Mouse (Mus musculus) myocyte (in vitro differentiated cells): ENCODE data around the gene Samd9l. TPM values are rescaled to one million over a fixed set of nuclear protein-coding genes. Genes with fewer than 3 reads are reported as not detected.
"Not testable (repeated sequence)": the region's sequence is repeated elsewhere in the genome, so short reads cannot be mapped to it uniquely, and the experiment has no call there.

Source experiments
- H3K27me3 ChIP-seq: one replicate; pipeline ENCODE4 v1.6.1; 2011; ENCODE audit not compliant: control insufficient read depth, insufficient read depth, insufficient read length
- H3K36me3 ChIP-seq: one replicate; pipeline ENCODE4 v1.6.1; 2011; ENCODE audit not compliant: control insufficient read depth, insufficient read depth
- H3K4me2 ChIP-seq: one replicate; pipeline ENCODE4 v1.6.1; 2011; ENCODE audit warnings: low read depth, control low read depth
- H3K4me3 ChIP-seq: one replicate; pipeline ENCODE4 v1.5.1; 2011; ENCODE audit warnings: mild to moderate bottlenecking, control low read depth, moderate library complexity
- H3K79me2 ChIP-seq: one replicate; pipeline ENCODE4 v1.6.1; 2011; ENCODE audit not compliant: control insufficient read depth, insufficient read depth
- H3ac ChIP-seq: one replicate; pipeline ENCODE4 v1.6.1; 2011; ENCODE audit not compliant: control insufficient read depth, insufficient read length
- CEBPB ChIP-seq: IDR thresholded peaks from 2 replicates; pipeline ENCODE4 v1.6.1; 2011; ENCODE audit warnings: mild to moderate bottlenecking, moderate library complexity; ENCODE audit not compliant: poor library complexity, insufficient read depth, severe bottlenecking
- E2F4 ChIP-seq: IDR thresholded peaks from one replicate; pipeline ENCODE4 v1.6.1; 2011; ENCODE audit warnings: mild to moderate bottlenecking, control low read depth, moderate library complexity; ENCODE audit not compliant: insufficient read depth
- MAX ChIP-seq: IDR thresholded peaks from one replicate; pipeline ENCODE4 v1.6.1; 2011; ENCODE audit warnings: low read depth, mild to moderate bottlenecking, control low read depth
- MYOD1 ChIP-seq, 3 experiments: IDR thresholded peaks; one replicate each; pipeline ENCODE4 v1.6.1; 2011; ENCODE audit warnings: control low read depth in 2 of 3, low read depth in 2 of 3, mild to moderate bottlenecking in 2 of 3, moderate library complexity in 1 of 3; ENCODE audit not compliant: insufficient read length in 2 of 3, control insufficient read depth in 1 of 3
- MYOG ChIP-seq, 3 experiments: IDR thresholded peaks; one replicate each; pipeline ENCODE4 v1.6.1; 2011; ENCODE audit warnings: control low read depth in 2 of 3, low read depth in 2 of 3, mild to moderate bottlenecking in 2 of 3; ENCODE audit not compliant: insufficient read length in 2 of 3, control insufficient read depth in 1 of 3, insufficient read depth in 1 of 3
- POLR2A ChIP-seq: IDR thresholded peaks from one replicate; pipeline ENCODE4 v1.6.1; 2011; ENCODE audit warnings: low read depth, mild to moderate bottlenecking, control low read depth, moderate library complexity; ENCODE audit not compliant: insufficient read length
- POLR2AphosphoS2 ChIP-seq: IDR thresholded peaks from one replicate; pipeline ENCODE4 v1.6.1; 2011; ENCODE audit warnings: low read depth, control low read depth; ENCODE audit not compliant: insufficient read length
- REST ChIP-seq: IDR thresholded peaks from one replicate; pipeline ENCODE4 v1.6.1; 2011; ENCODE audit warnings: mild to moderate bottlenecking, control low read depth, moderate library complexity; ENCODE audit not compliant: insufficient read depth, insufficient read length
- SRF ChIP-seq: IDR thresholded peaks from one replicate; pipeline ENCODE4 v1.6.1; 2011; ENCODE audit warnings: low read depth; ENCODE audit not compliant: control insufficient read depth, insufficient read length
- TCF12 ChIP-seq: IDR thresholded peaks from one replicate; pipeline ENCODE4 v1.6.1; 2011; ENCODE audit warnings: mild to moderate bottlenecking, control low read depth; ENCODE audit not compliant: poor library complexity, insufficient read depth, severe bottlenecking
- TCF3 ChIP-seq: IDR thresholded peaks from one replicate; pipeline ENCODE4 v1.6.1; 2011; ENCODE audit warnings: low read depth, control low read depth; ENCODE audit not compliant: insufficient read length
- USF1 ChIP-seq: IDR thresholded peaks from one replicate; pipeline ENCODE4 v1.6.1; 2011; ENCODE audit warnings: low read depth, mild to moderate bottlenecking, control low read depth, moderate library complexity
- polyA plus RNA-seq: library from polyadenylated mRNA; unstranded; fragments of >200 nt; fragmentation: generic; extraction: Trizol; gene quantifications from one replicate; pipeline ENCODE4 v1.2.1, GENCODE M21; 2012; ENCODE audit warnings: missing spikeins

Samd9l gene
- polyA plus RNA-seq, 1 experiment, result 0.37 TPM

DNA sequence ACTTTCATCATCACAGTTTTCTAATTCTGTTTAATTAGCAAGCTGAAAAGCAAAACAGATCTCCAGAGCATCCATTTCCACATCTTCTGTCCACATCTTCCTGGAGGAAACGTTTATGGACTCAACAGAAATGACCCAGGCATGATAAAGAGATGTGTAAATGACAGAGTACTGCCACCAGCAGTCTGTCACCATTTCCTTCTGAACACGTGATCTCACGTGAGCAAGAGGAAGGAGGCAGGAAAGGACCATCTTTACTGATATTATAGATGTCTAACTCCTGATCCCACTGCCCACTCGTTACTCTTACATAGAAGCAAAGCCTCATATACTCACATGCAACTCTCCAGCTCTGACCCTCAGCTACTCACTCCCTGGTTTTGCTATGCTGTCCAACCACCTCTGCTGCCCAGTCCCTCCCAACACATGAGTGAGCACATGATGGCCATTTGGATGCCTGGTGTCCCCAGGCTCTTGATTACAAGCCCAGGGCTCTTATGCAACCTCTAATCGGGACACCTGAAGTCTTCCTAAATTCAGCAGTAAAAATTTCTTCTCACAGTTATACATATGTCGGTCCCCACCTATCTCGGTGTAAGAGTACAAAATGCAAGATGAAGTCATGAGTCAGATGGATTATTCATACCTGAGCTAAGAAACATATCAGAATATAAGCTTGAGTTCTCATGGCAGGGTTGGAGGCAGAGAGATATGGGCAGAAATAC lies 2.0 kb downstream of the Samd9l start:
- not testable (repeated sequence) for H3K27me3 ChIP-seq, H3ac ChIP-seq, H3K36me3 ChIP-seq, H3K4me2 ChIP-seq, H3K79me2 ChIP-seq, H3K4me3 ChIP-seq

DNA sequence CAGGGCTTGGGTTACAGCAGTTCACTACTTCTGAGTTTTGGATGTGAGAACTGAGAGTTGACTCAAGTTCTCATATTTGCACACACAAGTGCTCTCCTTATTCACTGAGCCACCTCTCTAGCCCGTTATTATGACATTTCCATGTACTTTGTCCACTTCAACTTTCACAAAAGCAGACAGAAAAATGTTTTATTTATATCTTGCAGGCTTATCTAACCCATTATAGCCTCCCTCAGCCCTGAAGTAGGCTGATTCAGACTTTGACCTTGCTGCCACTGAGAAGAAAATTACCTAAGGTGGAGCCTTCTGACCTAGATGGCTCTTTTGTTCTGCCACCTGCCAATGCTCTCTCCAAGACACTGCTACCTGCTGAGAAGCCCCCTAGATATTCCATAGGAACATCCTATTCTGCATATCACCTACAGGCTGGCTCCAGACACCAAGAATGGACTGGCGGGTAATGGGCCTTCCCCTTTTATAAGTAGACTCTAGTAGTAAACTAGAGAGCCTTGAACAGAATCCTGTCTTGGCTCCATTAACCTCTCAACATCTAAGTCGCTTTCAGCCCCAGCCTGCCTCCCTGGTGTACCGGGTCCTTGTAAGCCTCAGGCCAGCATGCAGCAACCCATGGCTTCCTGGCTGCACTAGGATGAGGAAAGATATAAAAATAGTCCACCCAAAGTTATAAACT lies 3.3 kb downstream of the Samd9l start:
- not testable (repeated sequence) for H3ac ChIP-seq, H3K36me3 ChIP-seq, H3K79me2 ChIP-seq, H3K27me3 ChIP-seq, H3K4me2 ChIP-seq, H3K4me3 ChIP-seq

DNA sequence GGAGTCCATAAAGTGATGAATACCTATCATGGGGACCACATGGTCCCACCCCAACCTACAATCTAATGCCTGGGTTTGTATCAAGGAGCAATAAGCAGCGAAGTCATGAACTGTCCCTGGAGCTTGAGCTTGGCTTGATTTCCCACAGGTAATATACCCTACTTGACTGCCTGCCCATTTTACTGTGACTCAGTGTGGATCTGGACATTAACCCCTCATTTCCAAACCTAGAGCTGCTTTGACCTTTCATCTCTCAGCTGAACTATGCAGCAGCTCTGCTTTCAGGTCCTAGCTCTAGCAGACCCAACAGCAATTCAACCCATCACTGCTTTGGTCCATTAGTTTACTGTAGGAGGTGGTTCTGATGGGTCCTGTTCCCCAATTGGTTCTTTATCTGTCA lies 9.4 kb downstream of the Samd9l start:
- H3K36me3 ChIP-seq, result no peaks in the 10 kb centered on the region
- no peak overlapping the region for H3ac ChIP-seq
- no peak for TF ChIP-seq REST
- TF ChIP-seq E2F4, result no peak
- no peak for TF ChIP-seq POLR2A
- TF ChIP-seq CEBPB, result no peak
- no peak for TF ChIP-seq MAX
- no peak for TF ChIP-seq SRF
- no peak for TF ChIP-seq TCF12
- no peak for TF ChIP-seq POLR2AphosphoS2
- no peak for TF ChIP-seq MYOG (IDR thresholded peaks at IDR 0.05; ENCODE audit: control insufficient read depth in 1 of 3, insufficient read depth in 1 of 3, insufficient read length in 2 of 3, low read depth in 2 of 3)
- TF ChIP-seq TCF3, result no peak
- no peak for TF ChIP-seq USF1
- no peak for TF ChIP-seq MYOD1 (IDR thresholded peaks at IDR 0.05; ENCODE audit: control insufficient read depth in 1 of 3, insufficient read length in 2 of 3, low read depth in 2 of 3)
- H3K4me3 ChIP-seq, result no peak overlapping the region
- H3K27me3 ChIP-seq, result no peaks in the 10 kb centered on the region
- no peaks in the 10 kb centered on the region for H3K79me2 ChIP-seq
- no peak overlapping the region for H3K4me2 ChIP-seq

DNA sequence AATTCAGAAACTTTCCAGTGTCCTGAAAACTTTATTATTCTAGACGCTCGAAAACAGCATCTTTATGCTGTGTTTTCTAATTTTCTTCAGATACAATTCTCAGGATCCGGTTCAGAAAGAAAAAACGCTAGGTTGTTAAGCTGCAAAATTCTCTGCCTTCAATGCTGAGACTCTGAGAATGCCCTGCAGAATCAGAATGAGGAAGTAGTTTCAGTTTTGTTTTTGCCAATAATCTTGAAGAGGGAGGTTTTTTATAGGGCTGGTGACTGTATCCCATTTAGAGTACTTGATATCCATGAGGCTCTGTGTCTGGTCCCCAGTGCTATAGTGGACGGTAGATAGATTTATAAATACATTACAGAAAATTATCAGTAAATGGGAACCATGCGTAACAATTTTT lies 12.8 kb downstream of the Samd9l start:
- Histone ChIP-seq H3K36me3 (no peaks in the 10 kb centered on the region), H3K27me3 (no peaks in the 10 kb centered on the region), H3ac (no peak overlapping the region), H3K79me2 (no peaks in the 10 kb centered on the region), H3K4me2 (no peak overlapping the region), H3K4me3 (no peak overlapping the region)
- TF ChIP-seq MYOG (IDR thresholded peaks at IDR 0.05; ENCODE audit: control insufficient read depth in 1 of 3, insufficient read depth in 1 of 3, insufficient read length in 2 of 3, low read depth in 2 of 3) (no peak), USF1 (no peak), CEBPB (no peak), MYOD1 (IDR thresholded peaks at IDR 0.05; ENCODE audit: control insufficient read depth in 1 of 3, insufficient read length in 2 of 3, low read depth in 2 of 3) (no peak), POLR2AphosphoS2 (no peak), SRF (no peak), POLR2A (no peak), MAX (no peak), TCF3 (no peak), REST (no peak), E2F4 (no peak), TCF12 (no peak)

DNA sequence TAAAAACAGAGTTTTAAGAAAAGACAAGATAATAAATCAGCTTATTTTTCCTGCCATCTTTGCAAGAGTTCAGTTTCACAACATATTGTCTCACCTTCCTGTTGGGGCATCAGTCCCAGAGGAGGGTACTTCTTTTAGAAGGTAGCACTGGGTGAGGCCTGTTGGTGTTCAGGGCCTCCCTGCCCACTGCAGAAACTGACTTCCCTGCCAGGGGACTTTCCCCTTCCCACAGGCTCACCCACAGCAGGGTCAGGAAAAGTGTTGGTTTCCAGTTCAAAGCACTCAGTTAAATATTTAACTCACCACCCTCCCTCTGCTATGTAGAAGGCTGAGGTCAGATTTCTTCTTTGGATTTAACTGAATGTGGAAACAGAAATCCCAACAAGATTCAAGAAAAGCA lies 14.6 kb downstream of the Samd9l start:
- not testable (repeated sequence) for H3K27me3 ChIP-seq, H3ac ChIP-seq, H3K36me3 ChIP-seq, H3K4me2 ChIP-seq, H3K4me3 ChIP-seq, H3K79me2 ChIP-seq

DNA sequence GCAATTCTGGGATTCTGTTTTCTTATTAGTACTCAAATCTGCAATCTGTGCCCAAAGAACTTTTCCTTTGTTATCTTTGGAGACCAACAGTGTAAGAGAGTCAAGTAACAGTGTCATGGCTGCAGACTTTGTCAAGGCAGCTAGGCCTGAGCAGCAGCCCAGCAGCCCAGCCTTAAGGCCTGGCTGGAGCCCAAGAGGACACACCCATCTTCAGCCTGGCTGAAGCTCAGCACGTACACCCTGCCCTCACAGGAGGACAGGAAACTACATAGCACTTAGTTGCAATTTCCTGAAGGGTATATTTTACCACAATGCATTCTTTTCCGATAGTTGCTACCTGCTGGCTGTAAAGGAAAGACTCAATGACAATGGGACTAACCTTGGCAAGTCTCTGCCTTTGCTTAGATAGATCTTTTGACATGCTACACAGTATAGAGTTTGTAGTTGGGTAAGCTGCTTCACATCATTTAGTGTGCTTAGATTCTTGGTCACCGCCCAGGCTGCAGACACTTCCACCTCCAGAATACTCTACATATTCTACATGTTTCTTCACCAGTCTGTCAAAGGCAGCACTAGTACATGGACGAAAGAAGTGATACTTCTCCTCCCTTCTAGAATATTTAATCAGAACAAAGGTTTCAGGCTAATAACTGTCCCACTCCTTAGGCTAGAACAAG lies 15.1 kb downstream of the Samd9l start:
- not testable (repeated sequence) for H3K36me3 ChIP-seq, H3K4me3 ChIP-seq, H3K27me3 ChIP-seq, H3K79me2 ChIP-seq, H3ac ChIP-seq, H3K4me2 ChIP-seq
